Mouse (Mus musculus) C2C12 (cell line): ENCODE results near the gene Abcd1. TPM values are rescaled to one million over a fixed set of nuclear protein-coding genes. Genes with fewer than 3 reads are reported as not detected.

Source experiments
- H3K27me3 ChIP-seq: one replicate; pipeline ENCODE4 v1.6.1; 2011; ENCODE audit not compliant: control insufficient read depth, insufficient read depth, insufficient read length
- H3K36me3 ChIP-seq: one replicate; pipeline ENCODE4 v1.6.1; 2011; ENCODE audit not compliant: control insufficient read depth, insufficient read depth
- H3K4me3 ChIP-seq: one replicate; pipeline ENCODE4 v1.5.1; 2011; ENCODE audit warnings: mild to moderate bottlenecking, control low read depth; ENCODE audit not compliant: poor library complexity, insufficient read depth, severe bottlenecking
- H3K79me2 ChIP-seq: one replicate; pipeline ENCODE4 v1.6.1; 2011; ENCODE audit not compliant: control insufficient read depth, insufficient read depth
- H3K79me3 ChIP-seq: one replicate; pipeline ENCODE4 v1.6.1; 2011; ENCODE audit warnings: low read depth, control low read depth
- H3ac ChIP-seq: one replicate; pipeline ENCODE3; 2011; ENCODE audit warnings: low read depth; ENCODE audit not compliant: control insufficient read depth, insufficient read length
- CEBPB ChIP-seq: IDR thresholded peaks from one replicate; pipeline ENCODE4 v1.6.1; 2011; ENCODE audit warnings: low read depth, mild to moderate bottlenecking, control low read depth, moderate library complexity
- CTCF ChIP-seq: IDR thresholded peaks from one replicate; pipeline ENCODE4 v1.5.1; 2011; ENCODE audit not compliant: control insufficient read depth, insufficient read depth, insufficient read length
- FOSL1 ChIP-seq: IDR thresholded peaks from one replicate; pipeline ENCODE4 v1.8.0; 2011; ENCODE audit warnings: mild to moderate bottlenecking, low read length; ENCODE audit not compliant: poor library complexity, insufficient read depth, severe bottlenecking
- MAX ChIP-seq: IDR thresholded peaks from one replicate; pipeline ENCODE4 v1.6.1; 2011; ENCODE audit warnings: mild to moderate bottlenecking, control low read depth
- MYOD1 ChIP-seq: IDR thresholded peaks from one replicate; pipeline ENCODE4 v1.6.1; 2011; ENCODE audit warnings: low read depth; ENCODE audit not compliant: control insufficient read depth, insufficient read length
- MYOG ChIP-seq: IDR thresholded peaks from one replicate; pipeline ENCODE4 v1.6.1; 2011; ENCODE audit not compliant: control insufficient read depth, insufficient read length; ENCODE audit errors: extremely low read depth
- USF1 ChIP-seq: IDR thresholded peaks from one replicate; pipeline ENCODE4 v1.6.1; 2011; ENCODE audit warnings: low read depth, mild to moderate bottlenecking, control low read depth, moderate library complexity
- polyA plus RNA-seq: library from polyadenylated mRNA; unstranded; fragments of >200 nt; fragmentation: generic; extraction: Trizol; gene quantifications from one replicate; pipeline ENCODE4 v1.2.1, GENCODE M21; 2012; ENCODE audit warnings: missing spikeins

Abcd1 gene
- polyA plus RNA-seq, 1 experiment, result 7.6 TPM

GRCm38 (mm10) chrX:73675231-73675630 is 41.2 kb upstream of the Abcd1 start:
- H3K36me3 ChIP-seq, result peaks cover 5% of the 10 kb centered on the region
- H3K79me2 ChIP-seq, result peaks cover 29% of the 10 kb centered on the region
- H3K27me3 ChIP-seq, result no peaks in the 10 kb centered on the region
- H3K79me3 ChIP-seq, result peaks cover 16% of the 10 kb centered on the region
- H3K4me3 ChIP-seq, result no peak overlapping the region
- peak overlapping the region; percentile 57 for H3ac ChIP-seq
- TF ChIP-seq MAX (no peak), USF1 (peak; percentile 24), MYOD1 (no peak)

GRCm38 (mm10) chrX:73676668-73677067 is 39.7 kb upstream of the Abcd1 start:
- H3K36me3 ChIP-seq, result peaks cover 9% of the 10 kb centered on the region
- peaks cover 16% of the 10 kb centered on the region for H3K79me3 ChIP-seq
- no peak overlapping the region for H3K4me3 ChIP-seq
- no peak overlapping the region for H3ac ChIP-seq
- peaks cover 29% of the 10 kb centered on the region for H3K79me2 ChIP-seq
- H3K27me3 ChIP-seq, result no peaks in the 10 kb centered on the region
- TF ChIP-seq CTCF, result no peak
- TF ChIP-seq USF1, result no peak
- TF ChIP-seq MYOD1, result no peak
- TF ChIP-seq MYOG, result no peak
- TF ChIP-seq CEBPB, result no peak
- no peak for TF ChIP-seq FOSL1
- TF ChIP-seq MAX, result no peak

- Histone ChIP-seq H3K36me3 (peaks cover 14% of the 10 kb centered on the region), H3K27me3 (no peaks in the 10 kb centered on the region)
- TF ChIP-seq FOSL1, result no peak
- TF ChIP-seq CTCF, result no peak
- no peak for TF ChIP-seq MYOD1
- no peak for TF ChIP-seq USF1
- TF ChIP-seq MAX, result no peak
- TF ChIP-seq MYOG, result no peak
- TF ChIP-seq CEBPB, result no peak
These were observed 32.2 kb upstream of the Abcd1 start for GRCm38 (mm10) chrX:73684156-73684555.

GRCm38 (mm10) chrX:73684978-73685377 is 31.4 kb upstream of the Abcd1 start:
- H3K79me2 ChIP-seq, result no peaks in the 10 kb centered on the region
- no peak for TF ChIP-seq USF1
- TF ChIP-seq MYOD1, result no peak
- TF ChIP-seq FOSL1, result no peak
- no peak for TF ChIP-seq MYOG
- TF ChIP-seq CTCF, result no peak
- no peak for TF ChIP-seq MAX
- TF ChIP-seq CEBPB, result no peak
- no peak overlapping the region for H3ac ChIP-seq
- no peak overlapping the region for H3K4me3 ChIP-seq
- no peaks in the 10 kb centered on the region for H3K27me3 ChIP-seq
- H3K36me3 ChIP-seq, result peaks cover 13% of the 10 kb centered on the region
- no peaks in the 10 kb centered on the region for H3K79me3 ChIP-seq

More at GRCm38 (mm10) chrX:73684156-73684555, 32.2 kb upstream of the Abcd1 start:
- no peak overlapping the region for H3ac ChIP-seq
- no peaks in the 10 kb centered on the region for H3K79me3 ChIP-seq
- no peaks in the 10 kb centered on the region for H3K79me2 ChIP-seq
- H3K4me3 ChIP-seq, result no peak overlapping the region

- no peak overlapping the region for H3K4me3 ChIP-seq
- H3K79me3 ChIP-seq, result no peaks in the 10 kb centered on the region
- H3K36me3 ChIP-seq, result peaks cover 13% of the 10 kb centered on the region
- H3ac ChIP-seq, result no peak overlapping the region
- H3K79me2 ChIP-seq, result no peaks in the 10 kb centered on the region
- no peaks in the 10 kb centered on the region for H3K27me3 ChIP-seq
- TF ChIP-seq MYOD1 (no peak), MAX (no peak), USF1 (no peak), CTCF (no peak), CEBPB (no peak), FOSL1 (no peak), MYOG (no peak)
These were observed 30.8 kb upstream of the Abcd1 start for GRCm38 (mm10) chrX:73685629-73686028.

- peaks cover 8% of the 10 kb centered on the region for H3K36me3 ChIP-seq
- no peak overlapping the region for H3ac ChIP-seq
These were observed 25.3 kb upstream of the Abcd1 start for GRCm38 (mm10) chrX:73690917-73691629.

More at GRCm38 (mm10) chrX:73690917-73691629, 25.3 kb upstream of the Abcd1 start:
- H3K27me3 ChIP-seq, result no peaks in the 10 kb centered on the region
- H3K79me2 ChIP-seq, result no peaks in the 10 kb centered on the region
- no peak overlapping the region for H3K4me3 ChIP-seq
- peak; percentile 12 for TF ChIP-seq CTCF
- no peak for TF ChIP-seq FOSL1
- H3K79me3 ChIP-seq, result no peaks in the 10 kb centered on the region
